Mouse (Mus musculus) layer of hippocampus, postnatal 14 days (tissue): ENCODE measurements around the gene Cdc20b. TPM values are rescaled to one million over a fixed set of nuclear protein-coding genes. Genes with fewer than 3 reads are reported as not detected.

Experiments used
- DNase-seq, 2 experiments: peaks; one replicate each; pipeline ENCODE4 v3.0.0; 2021 to 2022; ENCODE audit warnings: low spot score in 2 of 2, mixed read lengths in 1 of 2
- microRNA-seq, 2 experiments: library from miRNA; unstranded; fragments of <30 nt; microRNA quantifications; one replicate each; pipeline ENCODE4 v1.2.0; 2021
- total RNA-seq, 2 experiments: library from RNA; stranded (reverse); gene quantifications; 2 replicates each; pipeline ENCODE4 v1.2.3; 2021

Gene Cdc20b
- total RNA-seq, 2 experiments from 2014 or later, result 0.21 TPM; not detected in 1

DNA sequence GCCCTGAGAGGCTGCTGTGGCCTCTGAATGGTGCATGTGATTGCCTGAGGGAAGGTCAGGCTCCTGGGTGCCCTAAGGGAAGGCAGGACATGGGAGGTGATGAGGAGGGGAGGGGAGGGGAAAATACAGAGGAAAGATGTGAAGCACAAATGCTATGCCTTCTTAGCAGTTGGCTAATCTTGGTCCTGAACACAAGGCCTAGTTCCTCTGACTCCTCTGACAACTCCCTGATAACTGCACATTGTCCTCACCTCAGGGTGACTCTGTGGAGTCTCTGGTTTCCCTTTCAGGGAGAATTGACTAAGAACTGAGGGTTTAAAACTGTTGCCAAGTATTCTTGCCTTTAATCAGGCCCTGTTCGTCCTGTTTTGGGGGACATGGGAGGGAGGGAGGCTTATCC, 59.7 kb downstream of the Cdc20b start:
- DNase-seq, result no peak

DNA sequence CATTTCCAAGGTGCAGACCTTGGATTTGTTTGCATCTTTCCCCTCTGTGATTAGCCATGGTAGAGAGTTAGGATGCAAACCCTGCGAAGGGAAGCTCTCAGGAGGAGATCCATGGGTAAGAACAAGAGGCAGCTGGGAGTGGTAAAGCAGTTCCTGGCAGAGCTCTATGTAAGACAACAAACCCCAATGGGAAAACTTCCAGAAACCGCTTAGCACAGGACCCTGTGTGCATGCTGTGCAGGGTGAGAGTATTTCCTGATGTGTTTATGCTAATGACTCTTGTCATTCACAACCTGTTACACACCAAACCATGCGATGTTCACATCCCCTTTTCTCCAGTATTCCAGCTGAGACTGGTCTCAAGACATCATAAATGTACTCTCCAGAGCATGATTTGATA, 62.1 kb downstream of the Cdc20b start:
- no peak for DNase-seq

DNA sequence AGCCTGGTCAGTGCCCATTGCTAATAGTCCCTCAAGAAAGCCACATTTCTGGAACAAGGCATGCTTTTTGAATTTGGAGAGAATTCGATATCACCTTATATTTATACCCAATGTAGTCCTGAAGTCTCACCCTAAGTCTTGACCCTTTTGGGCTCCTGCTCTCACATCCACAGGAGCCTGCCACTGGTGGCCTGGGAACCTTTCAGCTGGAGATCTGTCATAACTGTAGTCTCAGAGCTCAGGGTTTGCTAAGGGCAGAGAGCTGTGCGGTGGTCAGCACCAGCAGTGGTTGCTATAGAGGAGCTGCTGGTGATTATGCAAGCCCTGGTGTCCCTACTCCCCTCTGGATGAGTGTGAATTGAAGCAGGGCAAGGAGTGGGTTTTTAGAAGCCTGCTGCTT, 63.5 kb downstream of the Cdc20b start:
- no peak for DNase-seq

DNA sequence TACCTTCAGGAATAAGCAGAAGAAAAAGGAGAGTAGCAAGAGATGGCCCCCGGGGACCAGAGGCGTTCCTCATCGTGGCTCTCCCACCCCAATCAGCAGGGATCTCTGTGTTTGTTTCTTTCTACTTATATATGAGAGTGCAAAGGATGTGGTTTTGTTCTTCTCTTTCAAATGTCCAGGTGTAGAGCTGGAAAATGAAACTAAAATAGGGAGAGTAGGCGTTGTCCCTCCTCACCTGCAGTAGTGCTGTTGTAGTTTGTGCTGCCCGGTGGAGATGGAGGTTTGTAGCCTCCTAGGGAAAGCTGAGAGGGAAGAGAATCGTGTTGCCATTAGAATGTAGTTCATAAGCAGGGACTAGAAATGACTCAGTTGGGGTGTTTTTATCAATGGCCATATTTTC, 66.0 kb downstream of the Cdc20b start, which contains the start of gene Gzma:
Gene Gzma, minus strand, starts transcription at position 103 of the 400 bp plus-strand sequence.
- DNase-seq, result no peak

DNA sequence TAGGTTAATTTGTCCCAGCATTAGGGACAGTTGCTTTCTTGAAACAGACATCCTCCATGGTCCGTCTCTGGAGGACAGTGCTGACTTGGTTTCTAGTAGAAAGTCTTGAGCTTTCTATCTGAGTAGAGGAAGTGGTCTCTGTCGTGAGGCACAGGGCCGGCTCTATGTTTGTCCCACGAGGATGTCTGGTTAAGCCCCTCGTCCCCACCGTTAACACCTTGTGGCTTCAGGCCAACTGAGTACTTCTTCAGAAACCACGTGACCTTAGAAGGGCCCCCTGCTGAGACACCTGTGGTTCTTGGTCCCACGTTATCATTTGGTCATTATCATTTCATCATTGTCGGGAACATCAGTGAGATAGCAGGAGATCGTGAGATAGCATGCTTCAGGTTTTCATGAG, 66.9 kb downstream of the Cdc20b start:
- DNase-seq, result no peak

DNA sequence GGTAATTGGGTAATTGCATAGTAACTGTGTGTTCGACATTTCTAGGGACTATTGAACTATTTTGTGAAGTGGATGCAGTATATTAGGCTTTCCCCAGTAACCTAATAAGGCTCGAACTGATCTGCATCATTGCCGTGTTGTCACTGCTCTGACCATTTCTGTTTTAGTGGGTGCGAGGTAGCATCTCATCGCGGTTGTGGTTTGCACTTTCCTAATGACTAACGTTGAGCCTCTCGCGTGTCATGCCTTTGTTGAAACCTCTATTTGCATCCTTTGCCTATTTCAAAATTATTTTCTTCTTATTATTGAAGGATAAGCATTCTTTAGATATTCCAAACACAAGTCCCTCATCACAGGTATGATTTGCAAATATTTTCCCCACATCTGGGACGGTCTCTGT, 69.8 kb downstream of the Cdc20b start:
- no peak for DNase-seq

DNA sequence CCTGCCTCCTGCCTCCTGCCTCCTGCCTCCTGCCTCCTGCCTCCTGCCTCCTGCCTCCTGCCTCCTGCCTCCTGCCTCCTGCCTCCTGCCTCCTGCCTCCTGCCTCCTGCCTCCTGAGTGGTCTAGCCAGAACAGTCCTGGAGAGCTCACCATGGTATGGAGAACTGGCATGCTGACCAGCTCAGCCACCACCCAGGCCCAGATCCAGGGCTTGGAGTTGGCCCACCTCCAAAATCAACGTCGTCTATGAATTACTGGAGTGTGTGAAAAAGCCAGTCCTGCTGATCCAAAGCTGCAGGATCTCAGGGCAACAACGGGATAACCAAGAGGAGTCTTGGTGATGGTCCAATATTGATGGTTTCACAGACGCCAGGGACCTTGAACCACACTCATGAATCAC, 84.1 kb downstream of the Cdc20b start:
- DNase-seq, result no peak

DNA sequence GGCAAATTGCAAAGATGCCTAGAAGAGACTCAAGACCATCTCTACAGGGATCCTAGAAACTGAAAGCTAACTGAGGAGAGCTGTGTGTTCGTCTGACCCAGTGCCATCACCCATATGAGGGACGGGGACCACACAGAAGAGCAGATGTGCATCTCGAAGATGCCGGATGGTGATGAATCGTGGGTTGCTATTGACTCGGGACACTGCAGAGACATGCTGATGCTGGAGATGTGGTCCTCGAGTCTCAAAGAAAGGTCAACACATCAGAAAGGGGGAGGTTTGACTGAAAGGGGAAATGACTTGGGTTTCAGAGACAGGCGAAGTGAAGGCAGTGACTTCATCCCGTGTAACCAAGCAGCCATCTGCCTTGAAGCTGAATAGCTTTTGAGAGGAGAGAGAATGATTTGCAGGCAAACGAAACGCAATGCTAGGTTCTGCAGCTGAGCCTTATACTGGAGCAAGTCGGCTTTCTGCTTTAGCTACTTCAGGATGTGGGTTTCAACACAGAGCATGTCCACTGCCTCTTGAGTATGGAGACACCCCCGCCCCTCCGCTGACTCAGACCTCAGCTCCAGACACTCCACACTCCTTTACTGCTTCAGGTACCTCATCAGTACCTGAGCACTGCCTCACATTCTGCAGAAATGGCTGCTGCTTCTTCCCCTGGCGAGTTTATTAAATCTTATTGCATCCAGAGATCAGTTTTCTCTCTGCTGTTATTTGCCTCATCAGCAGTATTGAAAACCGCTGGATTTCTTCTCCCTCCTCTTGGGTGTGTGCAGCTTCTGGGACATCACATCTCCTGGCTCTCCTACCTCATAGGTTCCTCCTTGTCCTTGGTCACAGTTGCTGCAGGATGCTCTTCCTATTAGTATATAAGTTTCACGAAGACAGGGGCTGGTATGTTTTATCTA, 85.7 kb downstream of the Cdc20b start:
- no peak for DNase-seq

DNA sequence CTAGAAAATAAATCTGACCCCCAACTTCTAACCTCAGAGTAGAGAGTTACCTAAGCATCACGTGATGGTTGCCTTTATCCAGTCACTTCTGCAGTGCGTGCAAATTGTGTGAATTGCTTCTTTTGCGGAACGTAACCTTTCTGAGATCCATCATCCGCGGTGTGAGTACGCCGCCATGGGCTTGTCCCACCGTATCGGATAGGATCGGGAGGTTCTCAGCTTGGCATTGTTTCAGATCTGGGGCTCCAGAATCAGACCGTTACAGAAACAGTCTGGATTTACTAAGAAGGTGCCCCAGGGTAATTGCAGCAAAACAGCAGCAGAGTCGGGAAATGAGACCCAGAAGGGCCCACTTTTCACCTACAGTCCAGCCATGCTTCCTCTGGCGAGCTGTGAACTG, 86.4 kb downstream of the Cdc20b start:
- DNase-seq, result no peak

DNA sequence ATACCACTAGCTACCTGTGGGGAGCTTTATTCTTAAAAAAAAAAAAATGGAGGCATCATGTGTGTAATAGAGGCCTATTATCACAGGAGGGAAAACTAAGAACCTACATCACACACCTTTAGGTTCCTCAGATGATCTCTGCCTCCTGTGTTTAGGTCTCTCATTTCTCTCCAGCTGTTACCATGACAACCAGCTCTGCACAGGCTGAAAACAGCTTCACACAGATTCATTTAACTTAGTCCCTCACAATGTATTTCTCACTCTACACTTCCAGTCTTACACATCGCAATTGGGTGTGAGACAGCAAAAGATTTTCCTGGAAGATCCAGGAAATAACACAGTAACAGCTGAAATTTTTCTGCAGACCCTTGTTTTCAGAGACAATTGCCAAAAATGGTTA, 95.1 kb downstream of the Cdc20b start:
- DNase-seq, result no peak

DNA sequence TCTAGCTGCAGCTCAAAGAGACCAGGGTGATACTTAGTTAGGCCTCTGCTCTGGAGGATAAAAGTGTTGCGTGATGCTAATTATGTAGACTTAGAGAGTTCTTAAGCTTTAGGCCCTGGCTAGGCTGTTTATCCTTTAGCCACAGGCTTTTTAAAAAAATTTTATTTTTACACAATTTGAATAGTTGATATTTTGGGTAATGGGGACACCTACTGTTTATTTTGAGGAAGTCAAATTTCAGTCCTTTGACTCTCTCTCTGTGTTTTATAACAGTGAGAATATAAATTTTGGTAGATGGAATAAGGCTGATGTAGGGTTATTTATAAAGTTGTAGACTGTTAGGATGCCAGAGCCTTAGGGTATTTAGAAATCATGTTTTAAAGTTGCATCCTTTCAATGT, 104.7 kb downstream of the Cdc20b start:
- DNase-seq, result no peak

Small RNAs within 50 kb of the gene (microRNA-seq; reads per million reads assigned to microRNA genes)
- gene Mir449a (390 to 1,271 reads per million in 2 experiments), gene Mir449b (0 reads per million in 2 experiments), gene Mir449c (0.68 to 1.7 reads per million in 2 experiments)

Other genes starting within 250 kb of the Cdc20b start
- 10 to 100 TPM; 27.2 to 33.5 TPM for gene Plpp1, start 234.3 kb upstream of the Cdc20b start, total RNA-seq
- 10 to 100 TPM; 40.2 to 42.4 TPM for gene Mtrex, start 107.7 kb upstream of the Cdc20b start, total RNA-seq
- 10 to 100 TPM; 23.0 to 23.9 TPM for gene Dhx29, start 107.7 kb upstream of the Cdc20b start, total RNA-seq
- gene Ccno, start 47.3 kb upstream of the Cdc20b start, total RNA-seq, result 1 to 10 TPM; 2.9 to 3.0 TPM
- gene Mcidas, start 41.3 kb upstream of the Cdc20b start, total RNA-seq, result under 1 TPM; 0.30 to 0.36 TPM
- gene Gpx8, start 11.3 kb downstream of the Cdc20b start, total RNA-seq, result 10 to 100 TPM; 12.1 to 18.4 TPM
- gene Gzma, start 65.9 kb downstream of the Cdc20b start, total RNA-seq, result not detected
- under 1 TPM; 0.24 to 0.46 TPM for gene Esm1, start 174.5 kb downstream of the Cdc20b start, total RNA-seq
- gene Gzmk, start 190.8 kb downstream of the Cdc20b start, total RNA-seq, result not detected